Mouse (Mus musculus) olfactory bulb, adult 2 months (tissue): ENCODE measurements around the gene Parm1. TPM values are rescaled to one million over a fixed set of nuclear protein-coding genes. Genes with fewer than 3 reads are reported as not detected.

Experiments used
- H3K27ac ChIP-seq: fragments of 200-500 bp; 2 replicates; pipeline ENCODE4 v1.5.1; 2012; ENCODE audit warnings: low read depth, low read length; ENCODE audit not compliant: insufficient read depth
- H3K4me1 ChIP-seq: fragments of 200-500 bp; 2 replicates; pipeline ENCODE4 v1.6.1; 2012; ENCODE audit warnings: low read length; ENCODE audit not compliant: control insufficient read depth, insufficient read depth
- H3K4me3 ChIP-seq: fragments of 200-500 bp; 2 replicates; pipeline ENCODE4 v1.5.1; 2012; ENCODE audit warnings: mild to moderate bottlenecking, low read depth, low read length, moderate library complexity; ENCODE audit not compliant: insufficient read depth
- CTCF ChIP-seq: fragments of 200-500 bp; IDR thresholded peaks from 2 replicates; pipeline ENCODE4 v1.5.1; 2012; ENCODE audit warnings: low read depth, mild to moderate bottlenecking, low read length, moderate library complexity; ENCODE audit not compliant: insufficient read depth
- POLR2A ChIP-seq: fragments of 200-500 bp; IDR thresholded peaks from 2 replicates; pipeline ENCODE4 v1.6.1; 2012; ENCODE audit warnings: mild to moderate bottlenecking, low read depth, low read length, moderate library complexity; ENCODE audit not compliant: insufficient read depth
- WGBS: fragments of 180-500 bp; shearing (Covaris S2); methylation state at CpG from one replicate; pipeline ENCODE4 v1.1.7; 2018; 5-methylcytosine and 5-hydroxymethylcytosine counted together
- polyA plus RNA-seq: library from polyadenylated mRNA; stranded (reverse); fragments of >200 nt; gene quantifications from 2 replicates; pipeline ENCODE4 v1.2.4, GENCODE M21; 2012; ENCODE audit warnings: low replicate concordance; ENCODE audit not compliant: missing spikeins, insufficient read depth, insufficient read length

The Parm1 gene
- polyA plus RNA-seq, 1 experiment = not detected

DNA sequence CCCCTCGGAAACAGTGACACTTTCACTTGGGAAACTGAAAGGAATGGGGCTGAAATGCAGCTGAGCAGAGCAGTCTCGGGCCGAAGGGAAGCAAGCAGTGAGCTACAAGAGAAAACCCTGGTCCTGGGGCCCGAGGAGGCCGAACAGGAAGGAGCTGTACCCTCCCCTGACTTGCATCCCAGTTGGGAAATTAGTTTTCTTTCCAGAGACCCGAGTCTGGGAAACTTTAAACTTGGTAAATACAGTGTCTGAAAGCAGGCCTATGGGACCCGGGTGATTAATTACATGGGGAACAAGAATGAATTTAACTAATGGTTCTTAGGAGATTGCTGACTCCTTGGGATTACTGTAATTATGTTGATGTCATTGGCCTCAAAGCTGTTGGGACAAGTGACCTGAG lies 85.9 kb downstream of the Parm1 start:
- WGBS = 51% methylated on average over 7 of the region's 7 CpGs
- H3K27ac ChIP-seq = no peak overlapping the region
- TF ChIP-seq POLR2A = no peak
- no peak for TF ChIP-seq CTCF
- H3K4me3 ChIP-seq = no peak overlapping the region
- peaks cover 6% of the 10 kb centered on the region for H3K4me1 ChIP-seq

DNA sequence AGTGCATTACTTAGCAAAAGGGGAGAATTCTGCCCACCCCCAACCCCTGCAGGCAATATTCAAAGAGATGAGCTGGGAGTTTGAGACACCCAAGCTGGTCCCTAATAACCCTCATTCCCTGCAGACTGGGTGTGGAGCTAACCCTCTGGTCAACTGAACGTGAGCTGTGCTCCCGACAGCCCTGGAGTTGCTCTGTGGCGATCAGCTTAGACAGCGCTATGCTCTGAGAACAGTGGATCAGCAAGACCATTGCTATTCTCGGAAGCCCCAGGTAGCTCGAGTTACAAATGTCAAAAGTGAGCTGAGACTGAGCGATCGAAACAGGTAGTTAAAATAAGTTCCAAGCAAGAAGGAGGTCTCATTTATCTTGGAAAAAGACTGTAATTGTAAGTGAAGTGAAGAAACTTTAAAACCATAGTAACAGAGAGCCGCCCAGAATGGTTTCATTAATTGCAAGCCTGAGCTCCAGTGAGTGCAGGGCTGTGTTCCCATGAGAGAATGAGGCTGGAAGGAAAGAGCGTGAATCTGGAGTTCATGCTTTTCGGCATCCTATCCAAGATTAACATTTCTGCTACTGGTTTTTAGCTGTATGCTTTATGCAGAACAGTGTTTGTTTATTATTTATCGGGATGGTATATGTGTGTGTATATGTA lies 86.5 kb downstream of the Parm1 start:
- Histone ChIP-seq H3K4me1 (peaks cover 6% of the 10 kb centered on the region), H3K27ac (no peak overlapping the region), H3K4me3 (no peak overlapping the region)
- WGBS = 44% methylated on average over 12 of the region's 12 CpGs
- no peak for TF ChIP-seq POLR2A
- no peak for TF ChIP-seq CTCF

DNA sequence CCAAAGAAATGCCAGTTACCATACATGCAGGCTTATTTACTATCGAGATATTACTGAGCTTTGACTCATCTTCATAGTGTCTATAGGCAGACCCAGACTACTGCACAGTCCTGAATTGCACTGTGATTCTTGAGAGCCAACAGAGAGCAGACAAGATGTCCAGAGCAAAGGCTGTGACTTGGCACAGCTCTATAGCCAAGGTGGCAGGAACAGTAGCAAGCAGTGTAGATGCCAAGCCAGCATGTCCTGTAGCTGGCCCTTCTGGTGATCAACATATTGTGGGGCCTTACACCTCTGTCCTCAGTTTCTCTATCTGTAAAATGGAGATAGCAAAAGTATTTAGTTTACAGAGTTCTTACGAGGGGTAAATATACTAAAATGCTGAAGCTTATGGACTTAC lies 89.8 kb downstream of the Parm1 start:
- no peak overlapping the region for H3K27ac ChIP-seq
- no peak for TF ChIP-seq CTCF
- TF ChIP-seq POLR2A = no peak
- peaks cover 6% of the 10 kb centered on the region for H3K4me1 ChIP-seq
- H3K4me3 ChIP-seq = no peak overlapping the region
- WGBS = 96% methylated on average over 2 of the region's 2 CpGs

DNA sequence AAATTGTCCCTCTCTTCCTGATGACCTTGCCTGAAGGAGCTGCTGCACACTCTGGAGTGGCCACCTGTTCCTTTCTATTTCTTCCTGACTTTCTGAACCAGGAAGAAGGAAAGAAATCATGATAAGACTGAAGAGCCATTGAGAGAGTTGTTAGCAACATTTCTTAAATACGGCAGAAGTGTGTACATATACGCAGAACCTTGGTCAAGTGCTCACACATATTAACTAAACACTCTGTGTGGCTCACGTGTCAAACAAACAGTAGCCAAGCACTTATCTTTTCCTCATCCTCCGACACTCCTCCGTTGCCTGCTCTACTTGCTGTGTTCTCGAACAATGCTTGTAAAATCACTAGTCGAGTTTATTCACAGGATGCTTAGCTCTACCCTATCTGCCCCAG lies 90.4 kb downstream of the Parm1 start:
- 88% methylated on average over 7 of the region's 7 CpGs for WGBS

DNA sequence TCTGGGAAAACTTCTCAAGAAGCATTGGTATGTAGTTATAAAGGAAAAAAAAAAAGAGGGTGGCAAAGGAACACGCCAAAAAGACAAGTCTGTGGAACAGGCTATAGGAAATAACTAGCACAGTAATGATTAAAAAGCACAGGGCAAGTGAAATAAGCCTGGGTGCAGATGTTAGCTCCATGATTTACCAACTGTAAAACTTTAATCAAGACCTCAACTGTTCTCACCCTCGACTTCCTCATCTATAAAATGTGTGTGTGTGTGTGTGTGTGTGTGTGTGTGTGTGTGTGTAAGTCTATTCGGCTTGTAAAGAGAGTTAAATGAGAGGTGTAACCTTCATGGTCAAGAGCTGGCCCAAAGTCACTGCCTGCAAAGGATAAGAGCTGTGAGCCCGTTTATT lies 91.6 kb downstream of the Parm1 start:
- Histone ChIP-seq H3K4me3 (no peak overlapping the region), H3K27ac (no peak overlapping the region), H3K4me1 (no peaks in the 10 kb centered on the region)
- WGBS = 81% methylated on average over 4 of the region's 4 CpGs
- TF ChIP-seq POLR2A (no peak), CTCF (no peak)

More for the DNA sequence above, 90.4 kb downstream of the Parm1 start:
- H3K4me3 ChIP-seq = no peak overlapping the region
- no peak overlapping the region for H3K27ac ChIP-seq
- peaks cover 6% of the 10 kb centered on the region for H3K4me1 ChIP-seq
- TF ChIP-seq POLR2A = no peak
- no peak for TF ChIP-seq CTCF

DNA sequence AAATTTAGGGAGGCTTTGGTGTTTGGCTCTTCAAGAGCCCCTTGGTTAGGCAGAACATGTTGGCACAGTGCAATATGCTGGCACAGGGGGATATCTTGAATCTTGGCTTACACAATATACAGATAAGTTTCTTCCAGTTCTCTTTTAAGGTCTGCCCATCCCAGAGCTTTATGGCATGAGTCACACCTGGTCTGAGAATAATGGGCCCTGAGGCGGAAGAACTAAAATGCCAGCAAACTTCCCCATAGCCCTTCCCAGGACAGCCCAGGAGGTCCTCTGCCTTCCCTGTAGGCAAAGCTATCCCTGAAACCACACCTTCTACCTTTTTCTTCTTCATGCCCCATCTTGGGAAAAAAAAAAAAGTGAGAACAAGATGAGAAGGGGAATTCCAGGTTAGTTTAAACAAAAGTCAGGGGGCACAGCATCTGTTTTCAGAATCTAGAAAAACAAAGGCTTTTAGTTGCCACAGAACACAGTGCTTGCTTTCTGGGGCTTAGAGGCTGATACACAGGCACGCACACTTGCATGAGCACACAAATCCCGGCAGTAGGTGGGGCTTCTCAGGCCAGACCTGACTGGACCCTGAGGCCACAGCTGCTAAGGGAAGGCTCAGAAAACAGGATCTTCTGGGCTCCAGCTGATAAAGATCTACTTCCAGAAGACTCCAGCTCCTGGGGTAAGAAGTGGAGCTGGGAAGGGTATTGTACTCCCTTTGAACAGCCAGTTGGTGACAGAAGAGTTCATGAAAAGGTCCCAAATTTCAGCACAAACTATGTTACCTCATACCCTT lies 92.3 kb downstream of the Parm1 start:
- no peak for TF ChIP-seq POLR2A
- TF ChIP-seq CTCF = no peak
- 87% methylated on average over 3 of the region's 3 CpGs for WGBS
- Histone ChIP-seq H3K27ac (no peak overlapping the region), H3K4me1 (no peaks in the 10 kb centered on the region), H3K4me3 (no peak overlapping the region)

DNA sequence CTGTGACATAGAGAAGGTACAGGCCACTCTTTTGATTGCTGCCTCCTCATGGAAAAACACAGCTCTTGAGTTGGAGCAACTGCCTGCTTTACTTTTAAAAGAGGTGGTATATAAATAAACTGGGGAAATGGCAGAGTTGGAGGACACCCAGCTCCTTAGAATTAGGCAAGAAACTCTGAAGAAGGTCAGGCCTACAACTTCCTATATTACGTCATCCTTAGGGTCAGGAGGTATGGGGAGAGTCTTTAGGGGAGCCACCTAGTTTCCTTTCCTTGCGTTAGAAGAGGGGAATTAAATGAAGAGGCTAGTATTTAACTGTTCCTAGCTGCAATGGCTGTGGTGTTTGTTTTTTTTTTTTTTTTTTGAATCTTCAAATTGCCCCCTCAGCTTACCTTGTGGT lies 93.1 kb downstream of the Parm1 start:
- WGBS = 95% methylated on average over 2 of the region's 2 CpGs
- H3K27ac ChIP-seq = no peak overlapping the region
- no peaks in the 10 kb centered on the region for H3K4me1 ChIP-seq
- no peak overlapping the region for H3K4me3 ChIP-seq
- TF ChIP-seq POLR2A (no peak), CTCF (no peak)

DNA sequence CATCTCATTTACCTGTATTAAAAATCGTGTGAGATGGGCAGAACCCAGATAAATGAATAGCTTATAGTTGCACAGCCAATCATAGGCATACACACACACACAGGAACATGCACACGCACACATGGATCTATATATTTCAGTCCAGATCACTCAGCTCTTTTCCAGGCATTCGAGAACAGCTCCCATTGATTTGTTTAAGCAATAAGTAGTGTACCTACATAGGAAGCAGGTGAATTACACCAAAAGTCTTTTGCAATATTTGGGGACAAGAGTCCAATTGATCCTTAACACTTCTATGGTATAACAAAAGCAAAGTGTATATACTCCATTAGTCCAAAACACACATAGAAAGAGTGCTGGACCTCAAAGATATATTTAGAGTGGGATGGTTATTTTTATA lies 94.2 kb downstream of the Parm1 start:
- no peak for TF ChIP-seq CTCF
- TF ChIP-seq POLR2A = no peak
- H3K4me3 ChIP-seq = no peak overlapping the region
- no peak overlapping the region for H3K27ac ChIP-seq
- no peaks in the 10 kb centered on the region for H3K4me1 ChIP-seq
- WGBS = 93% methylated on average over 3 of the region's 3 CpGs
